Mouse (Mus musculus): ENCODE data around the gene Farsa.

DNA sequence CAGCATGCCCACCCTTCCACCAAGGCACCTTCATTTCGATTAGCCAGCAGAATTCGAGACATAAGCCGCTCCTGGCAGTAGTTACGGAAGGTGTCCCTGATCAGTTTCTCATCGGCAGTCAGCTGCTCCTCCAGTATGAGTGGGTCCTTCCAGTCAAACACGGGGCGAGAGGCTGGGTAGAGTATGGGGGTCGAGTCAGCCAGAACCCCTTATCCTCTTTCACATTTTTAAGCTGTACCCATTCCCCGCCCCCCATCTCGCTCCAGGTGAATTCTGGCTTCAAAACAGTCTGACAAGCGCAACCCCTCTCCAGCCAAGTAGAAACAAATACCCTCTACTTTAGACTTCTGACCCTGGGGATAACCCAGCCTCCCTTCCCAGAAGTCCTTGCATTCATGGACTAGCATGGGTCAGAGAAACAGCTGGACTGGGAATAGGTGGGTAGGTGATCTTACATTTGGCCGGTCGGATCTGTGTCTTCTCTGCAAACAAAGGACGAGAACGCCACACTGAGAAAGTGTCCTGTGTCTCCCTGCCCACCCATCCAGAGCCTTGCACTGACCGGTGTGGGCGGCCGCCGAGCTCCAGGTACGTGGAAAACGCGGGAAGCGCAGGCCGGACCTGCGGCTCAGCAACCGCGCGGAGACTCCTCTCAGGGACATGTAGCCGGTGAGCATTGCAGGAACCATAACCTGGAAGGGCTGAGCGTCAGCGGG, 36.4 kb downstream of the Farsa start:
- TF ChIP-seq CTCF (IDR thresholded peaks at IDR 0.05; ENCODE audit: low read depth) (no peak), EP300 (IDR thresholded peaks at IDR 0.05; ENCODE audit: low read depth) (no peak)
